Mouse (Mus musculus): ENCODE data around the gene Bach2.

GRCm38 (mm10) chr4:32266731-32267130 lies 28.1 kb downstream of the Bach2 start:
- TF ChIP-seq USF1 (IDR thresholded peaks at IDR 0.05; ENCODE audit: low read depth) (no peak), MAX (IDR thresholded peaks at IDR 0.05) (no peak), CTCF (IDR thresholded peaks at IDR 0.05; ENCODE audit: control insufficient read depth, insufficient read depth, insufficient read length) (no peak), CEBPB (IDR thresholded peaks at IDR 0.05; ENCODE audit: low read depth) (no peak)

Measured in C2C12 (cell line).